Mouse (Mus musculus): ENCODE data around the gene Cabin1. TPM values are rescaled to one million over a fixed set of nuclear protein-coding genes. Genes with fewer than 3 reads are reported as not detected.

Cabin1 gene
- total RNA-seq (2023), result 100 to 1,000 TPM; 103 to 130 TPM

GRCm38 (mm10) chr10:75763682-75764518 lies at the start of gene Cabin1:
Gene Cabin1, minus strand, starts transcription at chr10:75764341.

GRCm38 (mm10) chr10:75798176-75798696 lies 34.1 kb upstream of the Cabin1 start, which contains the start of gene Gstt1:
Gene Gstt1, minus strand, starts transcription at chr10:75798584.

DNA sequence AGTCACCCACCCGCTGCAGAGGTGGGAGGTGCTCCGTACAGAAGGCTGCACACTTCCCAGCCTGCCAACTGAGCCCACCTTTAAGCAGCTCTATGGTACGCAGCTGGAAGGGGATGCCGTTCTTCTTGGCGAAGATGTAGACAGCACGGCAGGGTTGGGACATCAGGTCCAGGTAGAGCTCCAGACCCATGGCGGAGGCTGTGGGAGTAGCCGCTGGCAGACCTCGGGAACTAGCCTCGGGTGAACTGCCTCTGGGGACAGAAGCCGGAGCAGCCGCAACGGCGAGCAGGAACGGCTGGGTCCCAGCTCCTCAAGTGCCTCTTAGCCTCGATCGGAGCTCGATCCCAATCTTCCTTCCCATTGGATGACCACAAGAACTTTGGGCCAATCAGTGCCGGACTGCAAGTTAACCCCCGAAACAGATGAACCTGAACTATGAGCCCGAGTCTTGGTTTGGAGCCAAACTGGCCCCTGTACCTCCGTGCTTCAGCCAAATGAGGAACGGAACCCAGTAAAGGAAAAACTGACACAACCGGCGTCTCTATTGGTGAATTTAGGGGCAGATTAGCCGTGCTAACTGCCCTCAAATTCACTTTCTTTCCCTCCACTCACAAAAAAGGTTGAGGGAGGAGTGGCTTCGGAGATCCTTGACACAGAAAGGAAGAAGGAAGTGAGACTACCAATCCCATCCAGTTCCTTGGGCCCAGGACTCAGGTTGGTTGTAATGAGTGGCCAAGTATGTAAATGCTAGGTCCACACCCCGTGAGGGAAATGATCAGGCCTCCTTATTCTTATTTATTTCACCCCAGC lies 16.8 kb upstream of the Cabin1 start, which contains the start of the genes Gm20441 and Gstt3:
Gene Gm20441, minus strand, starts transcription at position 186 of the 810 bp plus-strand sequence.
Gene Gstt3, minus strand, starts transcription at position 646 of the 810 bp plus-strand sequence.

GRCm38 (mm10) chr10:75772795-75773664 lies 8.9 kb upstream of the Cabin1 start, which contains the start of gene Ddt:
Gene Ddt, minus strand, starts transcription at chr10:75773414.

DNA sequence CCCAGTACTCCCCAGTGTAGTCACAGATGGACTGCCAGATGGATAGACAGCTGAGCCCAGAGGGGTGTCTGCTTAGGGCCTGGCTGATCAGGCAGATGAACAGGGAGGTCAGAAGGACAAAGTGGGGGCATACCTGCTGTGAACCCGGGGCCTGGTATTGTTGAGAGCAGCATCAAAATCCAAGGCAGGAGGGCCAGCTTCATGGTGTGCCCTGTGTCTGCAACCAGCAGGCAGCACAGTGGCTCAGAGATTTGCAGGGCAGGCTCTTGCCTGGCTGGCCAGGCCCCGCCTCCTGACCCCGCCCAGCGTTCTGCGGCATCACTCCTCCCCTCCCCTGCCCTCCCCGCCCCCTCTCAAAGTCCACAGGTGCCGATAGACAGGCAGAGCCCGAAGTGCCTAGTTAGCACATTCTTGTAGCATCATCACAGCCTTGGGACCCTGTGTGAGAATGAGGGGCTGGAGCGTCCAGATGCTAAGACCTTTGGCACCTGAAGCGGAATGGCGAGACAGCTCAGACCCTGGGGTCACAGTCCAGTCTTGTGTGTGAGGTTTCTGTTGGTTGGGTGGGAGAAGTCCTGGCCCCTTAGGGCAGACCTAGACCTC lies 120.3 kb downstream of the Cabin1 start, which contains the start of gene Susd2:
Gene Susd2, minus strand, starts transcription at position 268 of the 603 bp plus-strand sequence.

Other genes starting within 250 kb of the Cabin1 start
- gene Snrpd3, start 246.8 kb downstream of the Cabin1 start, total RNA-seq (2023), result 100 to 1,000 TPM; 124 to 130 TPM
- gene Gucd1, start 246.4 kb downstream of the Cabin1 start, total RNA-seq (2023), result 10 to 100 TPM; 63.7 to 72.9 TPM
- 10 to 100 TPM; 10.4 to 12.5 TPM for gene Lrrc75b, start 204.0 kb downstream of the Cabin1 start, total RNA-seq (2023)
- gene Ggt1, start 202.7 kb downstream of the Cabin1 start, total RNA-seq (2023), result 10 to 100 TPM; 37.4 to 48.9 TPM
- gene Ggt5, start 175.0 kb downstream of the Cabin1 start, total RNA-seq (2023), result 10 to 100 TPM; 21.1 to 25.9 TPM
- gene Susd2, start 120.3 kb downstream of the Cabin1 start, total RNA-seq (2023), result 1 to 10 TPM; 4.7 to 7.4 TPM
- 10 to 100 TPM; 24.3 to 27.3 TPM for gene Ddt, start 9.1 kb upstream of the Cabin1 start, total RNA-seq (2023)
- gene Gm20441, start 16.6 kb upstream of the Cabin1 start, total RNA-seq (2023), result not detected
- gene Gstt3, start 17.1 kb upstream of the Cabin1 start, total RNA-seq (2023), result 1 to 10 TPM; 3.7 to 5.7 TPM
- gene Gstt1, start 34.2 kb upstream of the Cabin1 start, total RNA-seq (2023), result not detected
- not detected for gene Gstt4, start 58.2 kb upstream of the Cabin1 start, total RNA-seq (2023)
- gene Gstt2, start 73.1 kb upstream of the Cabin1 start, total RNA-seq (2023), result 10 to 100 TPM; 29.0 to 38.9 TPM
- 100 to 1,000 TPM; 257 to 271 TPM for gene Mif, start 95.9 kb upstream of the Cabin1 start, total RNA-seq (2023)
- 1 to 10 TPM in 1 of 2 experiments, under 1 TPM in 1; 0.93 to 2.0 TPM for gene Derl3, start 129.1 kb upstream of the Cabin1 start, total RNA-seq (2023)
- gene Smarcb1, start 157.3 kb upstream of the Cabin1 start, total RNA-seq (2023), result 10 to 100 TPM; 52.9 to 53.8 TPM
- 10 to 100 TPM; 21.4 to 24.4 TPM for gene Chchd10, start 168.8 kb upstream of the Cabin1 start, total RNA-seq (2023)
- 1 to 10 TPM in 1 of 2 experiments, under 1 TPM in 1; 0.99 to 3.3 TPM for gene Mmp11, start 172.2 kb upstream of the Cabin1 start, total RNA-seq (2023)
- not detected for gene Gm867, start 176.3 kb upstream of the Cabin1 start, total RNA-seq (2023)
- not detected for gene Vpreb3, start 178.7 kb upstream of the Cabin1 start, total RNA-seq (2023)
- under 1 TPM; 0.82 to 0.92 TPM for gene Gm5134, start 190.2 kb upstream of the Cabin1 start, total RNA-seq (2023)

All from T-cell, adult 66 days (primary cell).